Mouse (Mus musculus) left cerebral cortex, postnatal 14 days (tissue): Measurements from ENCODE around the gene Cr2. TPM values are rescaled to one million over a fixed set of nuclear protein-coding genes. Genes with fewer than 3 reads are reported as not detected.
"Not testable (repeated sequence)": the region's sequence is repeated elsewhere in the genome, so short reads cannot be mapped to it uniquely, and the experiment has no call there.

ENCODE experiments used
- DNase-seq, 2 experiments: peaks; one replicate each; pipeline ENCODE4 v3.0.0; 2021 to 2022; ENCODE audit warnings: low spot score in 2 of 2, mixed read lengths in 1 of 2
- intact Hi-C: fragments of 180-260 bp; cut with DNase I; formaldehyde crosslinking; loops from one replicate; pipeline ENCODE4 v1.15.1; 2025
- long read RNA-seq, 2 experiments: library from polyadenylated mRNA; stranded (forward); transcript quantifications; one replicate each; pipeline ENCODE4 v2.0.0; 2021
- total RNA-seq, 2 experiments: library from RNA; stranded (reverse); gene quantifications; 2 replicates each; pipeline ENCODE4 v1.2.3; 2021

The Cr2 gene
- 1 to 10 TPM in 1 of 2 experiments, under 1 TPM in 1; 0.22 to 1.6 TPM for total RNA-seq
- long read RNA-seq, experiment 1 = 0 reads
- long read RNA-seq, experiment 2 = 0 reads

DNA sequence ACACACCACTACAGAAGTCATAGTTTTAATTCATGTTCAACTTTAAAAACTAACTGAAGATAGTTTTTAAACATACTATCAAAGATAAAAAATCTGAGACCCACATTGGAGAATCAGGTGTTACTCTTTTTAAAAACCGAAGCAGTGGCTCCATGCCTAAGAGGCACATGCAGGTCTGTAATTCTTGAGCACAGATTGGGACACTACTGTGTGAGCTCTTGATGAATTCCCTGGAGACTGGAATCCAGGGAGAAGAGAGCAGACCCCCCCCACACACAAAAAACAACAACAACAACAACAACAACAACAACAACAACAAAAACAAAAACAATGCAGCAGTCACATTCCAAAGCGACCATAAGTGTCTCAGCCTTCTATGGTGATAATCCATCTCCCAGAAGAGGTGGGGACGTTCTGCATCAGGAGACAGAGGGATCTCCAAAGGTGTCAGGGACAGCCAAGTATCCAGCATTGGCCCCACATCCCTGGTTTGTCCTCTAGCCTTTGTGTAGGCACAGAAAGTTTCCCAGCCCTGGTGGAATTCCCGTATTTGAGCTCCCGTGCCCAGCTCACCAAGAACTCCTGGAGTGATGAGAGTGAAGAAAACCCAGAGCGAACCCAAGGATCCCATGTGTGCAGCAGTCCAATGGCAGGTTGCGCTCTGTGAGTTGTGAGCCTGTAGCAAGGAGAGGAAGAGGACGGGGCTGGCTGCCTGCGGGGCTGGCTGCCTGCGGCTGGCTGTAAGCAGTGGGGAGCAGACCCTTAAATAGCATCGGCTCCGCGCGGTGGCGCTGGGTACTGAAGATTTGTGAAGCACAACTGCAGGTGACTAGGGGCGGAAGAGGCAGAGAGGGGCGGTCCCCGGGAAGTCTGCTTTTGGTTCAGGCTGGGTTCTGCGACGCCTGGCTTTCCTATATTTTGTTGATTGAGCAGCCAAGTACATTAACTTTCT, at the start of gene Cr2:
Cr2 (minus strand) TSS at position 737 of the 952 bp plus-strand sequence.
- peak; percentile 73 to 74 for DNase-seq
- intact Hi-C loops = no loop called here

DNA sequence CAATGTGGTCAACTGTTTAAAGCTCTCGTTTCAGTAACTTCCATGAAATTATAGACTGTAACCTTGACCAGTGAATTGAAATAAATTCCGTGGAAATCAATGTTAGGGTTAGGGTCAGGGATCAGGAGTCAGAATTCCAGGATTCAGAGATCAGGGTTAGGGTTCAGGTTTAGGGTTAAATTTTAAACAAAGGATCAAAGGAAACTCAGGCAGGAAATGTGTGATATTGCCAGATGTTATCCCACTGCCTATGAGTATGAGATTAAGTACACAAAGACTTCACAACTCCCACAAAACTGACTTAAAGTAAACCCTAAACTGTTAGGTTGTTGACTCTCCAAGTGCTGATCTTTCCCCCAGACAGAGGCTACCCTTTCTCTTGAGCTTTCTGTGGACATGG, 45.3 kb upstream of the Cr2 start:
- intact Hi-C loops = no loop called here
- no peak for DNase-seq

- DNase-seq, intact Hi-C loops: not testable (repeated sequence)
These were observed 36.3 kb upstream of the Cr2 start for GRCm38 (mm10) chr1:195212851-195213250.

DNA sequence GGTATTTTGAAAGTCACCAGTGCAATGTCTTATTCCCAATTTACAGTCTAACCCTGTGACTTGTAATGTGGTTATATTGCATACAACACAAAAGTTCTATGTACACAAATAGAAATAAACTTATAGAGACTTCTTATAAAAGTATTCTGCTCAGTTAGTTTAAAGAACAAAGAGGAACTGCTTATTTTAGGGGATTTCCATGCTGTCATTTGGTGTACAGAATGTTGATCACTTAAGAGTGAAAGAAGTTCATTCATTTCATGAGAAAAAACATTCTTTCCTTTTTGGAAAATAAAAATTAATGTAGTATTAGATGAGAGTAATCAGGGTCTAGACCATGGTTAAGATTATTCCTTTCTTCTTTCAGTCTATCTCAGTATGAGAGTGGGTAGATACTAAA, 8.2 kb upstream of the Cr2 start:
- DNase-seq = no peak
- intact Hi-C loops = no loop called here

DNA sequence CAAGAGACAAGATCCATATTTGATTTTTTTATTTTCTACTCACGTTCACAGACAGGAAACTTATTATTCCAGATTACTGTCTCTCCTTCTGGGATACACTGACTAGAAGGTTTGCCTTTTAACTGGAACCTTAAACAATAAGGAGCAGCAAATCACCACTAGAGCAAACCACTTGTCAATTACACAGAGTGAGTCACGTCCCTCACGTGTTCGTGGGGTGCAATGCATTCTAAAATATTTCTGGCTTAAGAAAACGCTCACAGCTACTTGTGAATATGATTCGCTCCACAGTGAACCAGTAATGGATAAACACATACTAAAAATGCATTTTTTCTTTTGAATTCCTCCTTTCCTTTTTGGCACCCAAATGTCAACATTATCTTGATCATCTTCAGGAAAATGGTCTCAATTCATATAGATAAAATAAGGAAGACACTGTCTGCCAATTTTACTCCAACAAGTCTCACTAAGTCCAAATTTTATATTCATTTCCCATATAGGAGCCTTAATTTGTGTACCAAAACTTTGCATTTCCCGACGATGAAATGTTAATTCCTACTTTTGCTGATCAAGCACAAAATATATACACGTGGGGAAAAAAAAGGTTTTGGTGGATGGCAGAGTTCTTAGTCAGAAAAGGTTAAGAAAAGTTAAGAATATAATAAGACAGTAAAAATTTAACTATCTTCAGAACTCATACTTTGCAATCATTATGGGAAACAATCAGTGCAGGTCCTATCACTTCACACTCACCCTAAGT, 11.3 kb downstream of the Cr2 start:
- intact Hi-C loops = no loop called here
- no peak for DNase-seq

- intact Hi-C loops = no loop called here
- DNase-seq = no peak
These were observed 44.4 kb downstream of the Cr2 start for GRCm38 (mm10) chr1:195132070-195132469.

- intact Hi-C loops = no loop called here
- no peak for DNase-seq
These were observed 44.9 kb downstream of the Cr2 start for GRCm38 (mm10) chr1:195131675-195132015.

DNA sequence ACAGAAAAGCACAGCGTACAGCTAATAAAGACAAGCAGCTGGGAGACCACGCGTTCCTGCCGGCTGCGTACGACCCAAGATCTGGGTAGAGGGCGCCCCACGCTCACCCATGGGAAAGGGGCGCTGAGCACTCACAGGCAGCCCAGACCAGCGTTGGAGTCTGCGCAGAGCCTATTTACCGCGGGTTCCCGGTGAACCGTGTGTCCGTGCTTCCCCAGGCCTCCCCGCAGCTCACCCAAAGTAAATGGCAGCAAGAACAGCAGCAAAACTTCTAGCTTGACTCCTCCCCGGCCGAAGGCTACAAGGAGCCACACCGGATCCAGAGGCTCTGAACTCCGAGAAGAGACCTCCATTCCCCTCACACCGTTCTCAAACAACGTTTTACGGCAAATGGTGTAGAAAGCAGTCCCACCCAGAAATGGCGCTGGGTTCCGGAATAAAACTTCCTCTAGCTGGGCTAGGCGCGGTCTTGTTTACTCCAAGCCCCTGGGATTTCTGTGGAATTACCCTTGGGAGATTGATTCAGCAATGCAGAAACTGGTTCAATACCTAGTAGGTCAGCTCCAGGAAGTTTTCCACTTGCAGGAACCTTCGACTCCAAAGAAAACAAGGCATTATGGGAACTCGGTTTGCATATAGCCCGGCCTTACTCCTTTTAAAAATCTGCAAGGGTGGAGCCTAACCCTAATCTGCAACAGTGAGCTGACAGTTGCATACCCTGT, 45.4 kb downstream of the Cr2 start, which contains the start of gene Cr1l:
Cr1l (minus strand) TSS at position 634 of the 722 bp plus-strand sequence.
- peak; percentile 87 to 88 for DNase-seq
- intact Hi-C loops = no loop called here

GRCm38 (mm10) chr1:195130479-195130878, 46.0 kb downstream of the Cr2 start:
- intact Hi-C loops = no loop called here

GRCm38 (mm10) chr1:195129867-195130266, 46.6 kb downstream of the Cr2 start:
- DNase-seq = no peak
- intact Hi-C loops = no loop called here

More at GRCm38 (mm10) chr1:195130479-195130878, 46.0 kb downstream of the Cr2 start:
- DNase-seq = no peak

GRCm38 (mm10) chr1:195114414-195114813, 62.1 kb downstream of the Cr2 start:
- intact Hi-C loops = no loop called here
- DNase-seq = no peak

- intact Hi-C loops = no loop called here
- no peak for DNase-seq
These were observed 62.9 kb downstream of the Cr2 start for GRCm38 (mm10) chr1:195113621-195114020.

DNA sequence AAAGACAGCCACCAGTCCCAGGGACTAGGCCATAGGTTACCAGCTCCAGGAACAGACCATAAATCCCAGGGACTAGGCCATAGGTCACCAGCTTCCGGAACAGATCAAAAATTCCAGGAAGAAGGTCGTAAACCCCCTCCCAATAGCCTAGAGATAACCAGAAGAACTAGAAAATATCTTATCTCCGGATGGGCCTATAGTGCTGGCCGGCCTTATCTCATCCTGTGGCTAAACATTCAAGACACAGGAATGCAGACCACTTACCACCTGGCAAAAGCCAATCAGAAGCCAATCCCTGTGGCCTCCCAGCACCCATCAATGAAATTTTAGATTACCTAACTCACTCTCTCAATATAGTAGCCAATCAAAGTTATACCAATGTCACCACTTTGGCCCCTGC, 75.8 kb downstream of the Cr2 start:
- intact Hi-C loops = no loop called here

DNA sequence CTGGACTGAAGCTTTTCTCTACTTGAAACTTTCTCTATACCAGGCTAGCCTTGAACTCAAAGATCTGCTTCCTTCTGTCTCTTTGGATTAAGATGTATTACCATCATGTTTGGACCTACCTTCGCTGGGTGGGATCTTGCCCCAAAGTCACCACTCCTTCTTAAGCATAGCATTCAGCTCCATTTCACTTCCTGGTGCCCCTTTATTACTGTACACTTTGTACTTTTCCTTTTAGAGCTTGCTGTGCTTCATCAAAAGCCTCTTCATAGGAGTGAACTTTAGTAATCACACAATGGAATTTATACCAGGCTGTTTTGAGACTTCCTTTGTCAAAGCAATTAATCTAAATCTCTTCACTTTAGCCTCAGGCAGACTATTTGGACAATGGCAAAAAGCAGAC, 78.5 kb downstream of the Cr2 start:
- no peak for DNase-seq
- intact Hi-C loops = no loop called here

More for the DNA sequence above, 75.8 kb downstream of the Cr2 start:
- no peak for DNase-seq

- DNase-seq = peak; percentile 7 to 23
- intact Hi-C loops = no loop called here
These were observed 84.2 kb downstream of the Cr2 start, which contains the start of gene Cd46 for GRCm38 (mm10) chr1:195092220-195092720. Gene Cd46 (minus strand): TSS chr1:195092249.

GRCm38 (mm10) chr1:195091699-195092219, 84.8 kb downstream of the Cr2 start:
- intact Hi-C loops = no loop called here
- no peak for DNase-seq
